Mouse (Mus musculus) testis, postnatal 14 days (tissue): ENCODE data around the gene Ggct.

Experiments
- DNase-seq: peaks from one replicate; pipeline ENCODE4 v3.0.0; 2021; ENCODE audit warnings: low spot score

Gene Ggct

DNA sequence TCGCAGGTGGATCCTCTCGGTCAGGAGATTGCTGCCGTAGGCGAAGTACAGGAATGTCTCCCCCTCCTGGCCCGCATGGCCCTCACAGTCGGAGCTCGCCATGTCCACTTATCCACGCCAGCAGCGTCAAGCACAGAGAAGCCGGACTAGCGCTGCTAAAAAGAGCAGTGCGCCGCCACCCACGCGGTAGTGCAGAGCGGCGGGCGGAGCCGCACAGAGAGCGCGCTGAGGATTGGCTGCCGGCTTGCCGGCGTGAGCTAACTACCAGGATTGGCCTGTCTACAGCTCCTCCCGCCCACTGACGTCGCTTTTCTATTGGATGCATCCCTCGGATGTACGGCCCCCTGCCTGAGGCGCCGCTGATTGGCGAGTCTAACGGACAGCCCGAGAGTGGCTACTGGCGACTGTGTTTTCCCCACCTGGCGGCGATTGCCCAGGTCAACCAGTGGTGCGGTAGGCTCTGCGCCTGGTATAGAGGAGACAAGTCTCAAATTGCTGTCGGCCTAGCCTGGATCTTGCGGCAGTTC lies at the start of gene Ggct:
TSS of gene Ggct (minus strand) at position 217 of the 527 bp plus-strand sequence.
- DNase-seq: peak; percentile 97

GRCm38 (mm10) chr6:55040031-55040430 lies 47.3 kb upstream of the Ggct start:
- no peak for DNase-seq

DNA sequence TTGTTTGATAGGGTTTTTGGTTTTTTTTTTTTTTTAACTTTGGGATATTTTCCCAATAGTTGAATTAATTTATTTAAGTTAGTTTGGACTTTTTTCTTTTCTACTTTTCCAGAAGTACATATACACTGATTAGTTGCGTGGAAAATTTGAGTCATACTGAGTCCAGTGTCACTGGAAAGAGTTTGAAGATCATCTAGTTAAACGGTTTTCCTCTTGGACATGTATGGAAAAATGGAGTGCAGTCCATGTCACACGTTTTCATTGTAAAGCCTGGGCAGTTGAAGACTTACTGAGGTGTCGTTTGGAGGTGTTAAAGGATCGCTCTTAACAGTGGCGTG lies 46.7 kb upstream of the Ggct start:
- DNase-seq: no peak

GRCm38 (mm10) chr6:55038671-55039445 lies 46.1 kb upstream of the Ggct start:
- DNase-seq: no peak

DNA sequence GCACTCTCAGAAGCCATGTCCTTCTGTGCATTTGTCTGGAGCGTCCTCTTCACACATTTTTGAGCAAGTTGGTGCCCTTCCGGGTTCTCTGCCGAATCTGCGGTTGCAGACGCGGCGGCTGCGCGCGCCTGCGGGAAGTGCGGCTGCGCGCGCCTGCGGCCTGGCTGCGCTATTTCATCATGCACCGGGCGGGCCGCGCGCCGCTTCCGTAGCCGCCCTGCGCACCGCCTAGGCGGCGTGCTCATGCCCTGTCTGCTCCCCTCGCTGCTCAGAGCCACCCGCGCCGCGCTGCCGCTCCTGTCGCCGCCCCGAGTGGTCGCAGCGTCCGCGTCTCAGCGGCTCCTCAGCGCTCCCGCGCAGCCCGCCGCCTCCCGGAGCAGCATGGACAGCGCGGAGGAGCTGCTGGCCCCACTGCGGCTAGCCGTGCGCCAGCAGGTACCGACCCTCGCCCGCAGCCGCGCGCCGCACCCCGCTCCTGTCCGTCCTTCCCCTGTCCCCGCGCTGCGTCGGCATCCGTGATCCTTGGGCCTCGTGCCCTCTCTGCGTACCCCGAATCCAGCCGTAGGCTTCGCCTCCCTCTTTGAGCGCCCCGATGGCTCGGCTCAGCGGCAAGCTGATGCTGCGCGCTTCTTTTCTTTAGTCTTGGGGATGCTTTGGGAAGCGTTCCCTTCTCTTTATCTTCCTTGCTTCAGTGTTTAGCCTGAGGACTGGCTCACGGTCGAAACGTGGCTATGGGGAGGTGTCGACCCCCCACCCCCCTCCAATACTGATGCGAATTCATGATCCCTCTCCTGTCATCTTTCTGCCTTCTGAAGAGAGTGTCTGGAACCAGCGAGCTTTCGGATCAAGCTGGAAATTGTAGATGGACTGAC lies 45.3 kb upstream of the Ggct start, which contains the start of gene Gars:
TSS of gene Gars (plus strand) at position 209 of the 872 bp plus-strand sequence.
- DNase-seq: peak; percentile 84

DNA sequence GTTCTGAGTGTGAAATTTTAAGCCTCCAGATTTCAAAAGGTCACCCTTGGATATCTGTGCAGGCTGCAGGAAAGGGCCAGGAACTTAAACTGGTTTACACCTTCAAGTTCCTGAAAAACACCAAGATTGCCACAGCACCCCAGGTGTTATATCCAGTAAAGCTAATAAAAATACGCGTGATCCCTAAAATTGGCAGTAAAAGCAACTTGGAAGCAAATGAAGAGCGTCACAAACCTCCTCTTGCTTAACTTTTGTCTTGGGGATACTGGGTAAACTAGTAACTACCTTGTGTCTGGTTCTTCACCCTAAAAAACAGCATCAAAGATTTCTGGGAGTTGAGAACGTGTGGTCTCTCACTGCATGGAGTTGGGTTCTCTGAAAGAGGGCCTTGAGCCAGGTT lies 44.0 kb upstream of the Ggct start:
- DNase-seq: no peak

GRCm38 (mm10) chr6:55027642-55028041 lies 34.9 kb upstream of the Ggct start:
- DNase-seq: no peak

- DNase-seq: no peak
Measured at GRCm38 (mm10) chr6:55021806-55022205, 29.1 kb upstream of the Ggct start.

DNA sequence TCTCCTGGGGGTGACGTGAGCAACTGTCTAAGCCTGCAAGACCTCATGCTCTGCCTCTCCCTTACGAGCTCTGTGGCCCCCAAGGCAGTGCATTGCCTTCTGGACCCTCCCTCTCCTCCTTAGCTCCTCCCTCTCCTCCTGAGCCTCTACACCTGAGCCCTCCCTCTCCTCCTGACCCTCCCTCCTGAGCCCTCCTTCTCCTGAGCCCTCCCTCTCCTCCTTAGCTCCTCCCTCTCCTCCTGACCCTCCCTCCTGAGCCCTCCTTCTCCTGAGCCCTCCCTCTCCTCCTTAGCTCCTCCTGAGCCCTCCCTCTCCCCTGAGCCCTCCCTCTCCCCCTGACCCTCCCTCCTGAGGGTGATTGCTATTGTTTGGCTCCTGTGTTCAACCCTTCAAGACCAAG lies 25.7 kb upstream of the Ggct start:
- DNase-seq: no peak

GRCm38 (mm10) chr6:55016710-55017583 lies 24.2 kb upstream of the Ggct start:
- DNase-seq: peak; percentile 49

DNA sequence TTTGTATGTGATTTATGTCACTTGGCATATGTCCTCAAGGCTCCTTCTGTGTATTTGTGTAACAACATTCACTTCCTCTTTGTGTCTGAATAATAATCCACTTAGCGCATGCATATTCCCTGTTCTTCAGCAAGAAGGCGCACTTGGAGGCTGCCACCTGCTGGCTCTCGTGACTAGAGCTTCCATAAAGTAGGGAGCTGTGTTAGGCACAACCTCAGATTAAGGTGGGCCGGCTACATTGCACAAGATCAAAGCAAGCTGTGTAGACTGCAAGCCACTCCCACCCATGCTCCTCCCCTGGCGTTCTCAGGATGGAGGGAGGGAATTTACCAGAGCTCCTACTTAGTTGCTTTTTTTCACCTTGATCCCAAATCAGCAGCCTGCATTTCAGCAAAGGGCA lies 23.5 kb upstream of the Ggct start:
- no peak for DNase-seq

GRCm38 (mm10) chr6:55014184-55014583 lies 21.4 kb upstream of the Ggct start:
- DNase-seq: no peak

DNA sequence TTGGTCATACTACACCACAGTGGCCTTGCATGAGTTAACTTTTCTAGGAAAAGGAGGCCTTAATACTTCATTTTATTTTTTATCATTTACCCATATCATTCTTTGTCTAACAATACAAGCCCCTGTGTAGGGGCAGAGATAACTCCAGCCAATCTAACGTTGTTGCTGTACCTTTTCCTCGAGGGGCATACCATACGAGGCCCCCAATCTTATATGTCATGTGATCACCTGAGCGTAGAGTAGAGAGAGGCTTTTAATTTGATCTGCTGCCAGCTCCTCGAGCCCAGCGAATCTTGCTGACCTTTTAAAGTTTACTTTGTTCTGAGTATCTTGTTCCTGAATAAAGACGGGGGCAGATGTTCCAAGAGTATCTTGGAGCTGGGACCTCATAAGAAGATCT lies 19.8 kb upstream of the Ggct start:
- no peak for DNase-seq

DNA sequence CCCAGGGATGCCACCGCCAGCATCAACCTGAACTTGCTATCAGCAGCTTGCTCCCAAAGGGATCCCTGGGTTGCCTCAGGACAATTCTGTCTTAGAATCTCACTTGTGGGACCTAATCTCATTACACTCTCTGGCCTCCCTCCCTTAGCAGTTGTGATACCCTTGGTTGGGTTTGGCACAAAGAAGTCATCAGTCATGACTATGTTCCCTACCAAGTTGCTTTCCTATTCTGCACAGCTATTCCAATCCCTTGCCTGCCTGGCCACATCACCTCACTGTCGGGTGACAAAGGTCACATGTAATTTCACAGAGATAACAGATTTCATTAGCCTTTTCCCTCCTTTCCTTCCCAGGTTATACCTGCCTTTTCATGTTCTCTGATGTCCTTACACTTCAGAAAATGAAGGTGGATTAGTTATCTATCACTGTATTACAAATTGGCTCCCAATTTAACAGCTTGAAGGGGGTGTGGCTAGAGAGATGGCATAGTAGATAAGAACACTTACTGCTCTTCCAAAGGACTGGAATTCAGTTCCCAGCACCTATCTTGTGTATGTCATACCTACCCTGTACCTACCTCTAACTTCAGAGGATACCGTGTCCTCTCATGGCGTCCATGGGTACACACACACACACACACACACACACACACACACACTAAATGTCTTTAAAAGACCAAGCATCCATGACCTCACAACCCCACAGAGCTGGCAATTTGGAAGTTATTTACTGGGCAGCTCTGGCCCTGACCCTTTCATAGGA lies 17.8 kb upstream of the Ggct start:
- DNase-seq: no peak

GRCm38 (mm10) chr6:55009391-55010230 lies 16.9 kb upstream of the Ggct start:
- peak; percentile 30 for DNase-seq

DNA sequence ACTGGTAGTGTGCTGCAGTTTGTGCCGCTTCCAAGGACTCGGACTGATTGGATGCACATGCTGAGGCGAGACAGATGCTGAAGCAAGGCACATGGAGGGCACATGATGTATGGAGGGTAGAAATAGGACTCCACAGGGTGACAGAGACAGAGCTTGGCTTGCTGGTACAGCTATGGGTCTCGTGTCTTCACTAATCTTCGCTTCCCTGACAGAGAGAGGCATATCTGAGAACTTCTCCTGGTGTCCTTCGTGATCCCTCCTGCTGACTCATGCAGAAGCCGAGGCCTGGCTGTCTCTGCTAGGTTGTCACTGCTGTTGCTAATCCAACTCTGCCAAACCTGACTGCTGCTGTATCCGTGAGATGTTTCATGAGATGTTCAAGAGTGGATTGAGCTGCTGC lies 15.7 kb upstream of the Ggct start:
- DNase-seq: no peak

- DNase-seq: no peak
Measured at GRCm38 (mm10) chr6:55003559-55003958, 10.8 kb upstream of the Ggct start.

- DNase-seq: no peak
Measured at GRCm38 (mm10) chr6:55002438-55002837, 9.7 kb upstream of the Ggct start.

- no peak for DNase-seq
Measured at GRCm38 (mm10) chr6:55001320-55001719, 8.6 kb upstream of the Ggct start.

- DNase-seq: no peak
Measured at GRCm38 (mm10) chr6:54997726-54998125, 5.0 kb upstream of the Ggct start.
